Mouse (Mus musculus) forebrain, embryonic 13.5 days (tissue): ENCODE measurements at regions not wholly inside any gene's neighbourhood (a gene's known extent, or its start where the extent isn't known, plus 50 kb on each side); places are given as distances from the start of the nearest gene placed in this dataset.

Experiments used
- ATAC-seq: fragments of 200-750 bp; cut with Nextera tagmentation; 2 replicates; pipeline ENCODE4 v1.8.0; 2017
- H3K27ac ChIP-seq: fragments of 300-500 bp; sonication (generic); 2 replicates; pipeline ENCODE4 v1.5.1; 2015; ENCODE audit warnings: inconsistent platforms, mild to moderate bottlenecking, moderate library complexity
- H3K27me3 ChIP-seq: fragments of 300-500 bp; sonication (generic); 2 replicates; pipeline ENCODE4 v1.6.1; 2015; ENCODE audit warnings: mild to moderate bottlenecking, inconsistent platforms
- H3K36me3 ChIP-seq: fragments of 300-500 bp; sonication (generic); 2 replicates; pipeline ENCODE4 v1.6.1; 2015; ENCODE audit warnings: mild to moderate bottlenecking, inconsistent platforms; ENCODE audit not compliant: poor library complexity, severe bottlenecking
- H3K4me1 ChIP-seq: fragments of 300-500 bp; sonication (generic); 2 replicates; pipeline ENCODE4 v1.6.1; 2015; ENCODE audit warnings: inconsistent platforms
- H3K4me2 ChIP-seq: fragments of 300-500 bp; sonication (generic); 2 replicates; pipeline ENCODE4 v1.6.1; 2015; ENCODE audit warnings: inconsistent platforms, mild to moderate bottlenecking, moderate library complexity
- H3K4me3 ChIP-seq: fragments of 300-500 bp; sonication (generic); 2 replicates; pipeline ENCODE4 v1.5.1; 2015; ENCODE audit warnings: mild to moderate bottlenecking, inconsistent platforms
- H3K9ac ChIP-seq: fragments of 300-500 bp; sonication (generic); 2 replicates; pipeline ENCODE4 v1.6.1; 2015; ENCODE audit warnings: mild to moderate bottlenecking, inconsistent platforms
- H3K9me3 ChIP-seq: fragments of 300-500 bp; sonication (generic); replicated peaks from 2 replicates; pipeline ENCODE4 v1.6.1; 2016; ENCODE audit warnings: inconsistent platforms
- WGBS: fragments of 180-500 bp; shearing (Covaris S2); methylation state at CpG from one replicate; pipeline ENCODE4 v1.1.7; 2015; 5-methylcytosine and 5-hydroxymethylcytosine counted together

GRCm38 (mm10) chr11:112366715-112367114 is 415.3 kb upstream of the Sox9 start:
- no peaks in the 10 kb centered on the region for H3K36me3 ChIP-seq
- no peaks in the 10 kb centered on the region for H3K4me1 ChIP-seq
- no peak overlapping the region for H3K4me2 ChIP-seq
- H3K27me3 ChIP-seq, result no peaks in the 10 kb centered on the region
- 89% methylated on average over 4 of the region's 4 CpGs for WGBS
- H3K27ac ChIP-seq, result no peak overlapping the region
- no peak overlapping the region for H3K4me3 ChIP-seq
- no peak for ATAC-seq
- no peaks in the 10 kb centered on the region for H3K9me3 ChIP-seq
- H3K9ac ChIP-seq, result no peak overlapping the region

- H3K4me3 ChIP-seq, result no peak overlapping the region
- no peak overlapping the region for H3K9ac ChIP-seq
- H3K27me3 ChIP-seq, result no peaks in the 10 kb centered on the region
- no peak overlapping the region for H3K27ac ChIP-seq
- no peaks in the 10 kb centered on the region for H3K9me3 ChIP-seq
- no peaks in the 10 kb centered on the region for H3K36me3 ChIP-seq
- no peak for ATAC-seq
- no peak overlapping the region for H3K4me2 ChIP-seq
- WGBS, result 88% methylated on average over 4 of the region's 4 CpGs
- H3K4me1 ChIP-seq, result no peaks in the 10 kb centered on the region
Measured at GRCm38 (mm10) chr11:112370941-112371340, 411.1 kb upstream of the Sox9 start.

DNA sequence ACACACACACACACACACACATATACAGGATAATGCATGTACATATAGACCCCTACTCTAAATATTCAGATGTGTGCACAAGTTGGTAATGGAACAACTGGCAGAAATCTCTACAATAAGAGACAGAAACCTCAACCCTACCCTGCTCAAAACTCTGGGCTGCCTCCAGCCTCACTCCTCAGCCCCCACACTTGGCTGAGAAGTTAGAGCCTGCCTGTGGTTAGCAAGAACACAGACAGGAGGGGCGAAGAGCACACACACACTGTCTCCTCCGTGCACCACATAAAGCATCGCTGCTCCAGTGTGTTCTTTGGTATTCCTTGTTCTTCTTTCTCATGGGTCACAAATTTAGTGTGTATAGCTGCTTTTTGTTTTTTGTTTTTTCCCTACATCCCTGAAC is 382.0 kb upstream of the Sox9 start:
- WGBS, result 92% methylated on average over 3 of the region's 3 CpGs
- Histone ChIP-seq H3K4me3 (no peak overlapping the region), H3K4me1 (no peaks in the 10 kb centered on the region), H3K4me2 (no peak overlapping the region), H3K9ac (no peak overlapping the region), H3K9me3 (no peaks in the 10 kb centered on the region), H3K27me3 (no peaks in the 10 kb centered on the region), H3K36me3 (no peaks in the 10 kb centered on the region), H3K27ac (no peak overlapping the region)
- no peak for ATAC-seq

GRCm38 (mm10) chr11:112407681-112408080 is 374.3 kb upstream of the Sox9 start:
- Histone ChIP-seq H3K27me3 (no peaks in the 10 kb centered on the region), H3K4me3 (no peak overlapping the region), H3K9ac (no peak overlapping the region), H3K4me1 (peaks cover 11% of the 10 kb centered on the region), H3K27ac (no peak overlapping the region), H3K9me3 (no peaks in the 10 kb centered on the region), H3K36me3 (no peaks in the 10 kb centered on the region), H3K4me2 (no peak overlapping the region)
- ATAC-seq, result no peak
- WGBS, result 95% methylated on average over 8 of the region's 8 CpGs

DNA sequence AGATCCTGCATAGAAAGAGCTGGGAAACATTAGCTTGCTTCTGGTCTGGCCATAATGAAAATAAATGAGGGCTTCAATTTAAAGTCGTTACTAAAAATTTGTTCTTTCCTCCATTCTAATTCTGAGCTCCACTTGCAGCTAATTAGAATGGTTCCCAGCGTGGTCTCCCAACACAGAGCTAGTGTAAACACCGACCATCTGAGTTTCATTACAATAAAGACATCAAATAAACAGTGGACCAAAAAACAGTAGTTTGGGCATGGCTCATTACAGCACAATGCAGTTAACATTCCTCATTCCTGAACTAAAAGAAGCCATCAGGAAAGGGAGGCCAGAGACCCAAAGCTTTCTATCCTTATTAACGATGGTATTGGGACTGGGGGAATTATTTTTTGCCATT is 369.6 kb upstream of the Sox9 start:
- Histone ChIP-seq H3K27me3 (no peaks in the 10 kb centered on the region), H3K4me3 (no peak overlapping the region), H3K27ac (peak overlapping the region; percentile 10; the same call in 1 of the 2 replicates), H3K36me3 (no peaks in the 10 kb centered on the region), H3K4me1 (peaks cover 25% of the 10 kb centered on the region), H3K9me3 (no peaks in the 10 kb centered on the region), H3K4me2 (no peak overlapping the region), H3K9ac (no peak overlapping the region)
- WGBS, result 6% methylated on average over 4 of the region's 4 CpGs
- peak; percentile 70; the same call in 1 of the 2 replicates for ATAC-seq

GRCm38 (mm10) chr11:112442639-112443038 is 339.4 kb upstream of the Sox9 start:
- H3K9me3 ChIP-seq, result no peaks in the 10 kb centered on the region
- H3K27ac ChIP-seq, result no peak overlapping the region
- ATAC-seq, result no peak
- WGBS, result 83% methylated on average over 1 of the region's 1 CpGs
- H3K4me3 ChIP-seq, result no peak overlapping the region
- H3K36me3 ChIP-seq, result no peaks in the 10 kb centered on the region
- H3K4me1 ChIP-seq, result no peaks in the 10 kb centered on the region
- H3K9ac ChIP-seq, result no peak overlapping the region
- H3K27me3 ChIP-seq, result no peaks in the 10 kb centered on the region
- no peak overlapping the region for H3K4me2 ChIP-seq

- H3K27ac ChIP-seq, result no peak overlapping the region
- no peak overlapping the region for H3K9ac ChIP-seq
- H3K4me1 ChIP-seq, result no peaks in the 10 kb centered on the region
- no peaks in the 10 kb centered on the region for H3K27me3 ChIP-seq
- H3K4me2 ChIP-seq, result no peak overlapping the region
- no peaks in the 10 kb centered on the region for H3K36me3 ChIP-seq
- no peak for ATAC-seq
- no peak overlapping the region for H3K4me3 ChIP-seq
- WGBS, result 91% methylated on average over 4 of the region's 4 CpGs
- no peaks in the 10 kb centered on the region for H3K9me3 ChIP-seq
Measured at GRCm38 (mm10) chr11:112443890-112444289, 338.1 kb upstream of the Sox9 start.

DNA sequence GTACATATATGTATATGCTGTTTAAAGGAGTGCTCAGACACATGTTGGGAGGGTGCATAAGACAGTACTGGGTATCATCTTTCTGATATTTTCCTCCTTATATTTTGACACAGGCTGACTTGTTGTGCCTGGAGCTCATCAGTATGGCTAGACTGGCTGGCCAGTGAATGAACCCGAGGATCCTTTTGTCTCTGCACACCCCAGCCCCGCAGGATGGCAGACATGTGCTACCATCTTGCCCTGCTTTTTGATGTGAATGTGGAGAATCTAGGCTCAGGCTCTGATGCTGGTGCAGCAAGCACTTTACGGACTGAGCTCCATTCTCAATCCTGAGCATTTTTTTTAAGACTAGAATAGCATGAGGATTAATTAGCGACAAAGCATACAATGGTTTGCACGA is 332.4 kb upstream of the Sox9 start:
- no peak overlapping the region for H3K4me2 ChIP-seq
- H3K9me3 ChIP-seq, result no peaks in the 10 kb centered on the region
- ATAC-seq, result no peak
- no peak overlapping the region for H3K27ac ChIP-seq
- WGBS, result 11% methylated on average over 5 of the region's 5 CpGs
- no peak overlapping the region for H3K9ac ChIP-seq
- H3K36me3 ChIP-seq, result no peaks in the 10 kb centered on the region
- peaks cover 10% of the 10 kb centered on the region for H3K4me1 ChIP-seq
- no peak overlapping the region for H3K4me3 ChIP-seq
- H3K27me3 ChIP-seq, result no peaks in the 10 kb centered on the region

- H3K4me2 ChIP-seq, result no peak overlapping the region
- H3K27me3 ChIP-seq, result no peaks in the 10 kb centered on the region
- ATAC-seq, result no peak
- no peak overlapping the region for H3K27ac ChIP-seq
- no peak overlapping the region for H3K4me3 ChIP-seq
- 67% methylated on average over 6 of the region's 6 CpGs for WGBS
- no peak overlapping the region for H3K9ac ChIP-seq
- H3K9me3 ChIP-seq, result no peaks in the 10 kb centered on the region
- H3K36me3 ChIP-seq, result no peaks in the 10 kb centered on the region
- peaks cover 10% of the 10 kb centered on the region for H3K4me1 ChIP-seq
Measured at GRCm38 (mm10) chr11:112450227-112450626, 331.8 kb upstream of the Sox9 start.

GRCm38 (mm10) chr11:112458075-112458474 is 323.9 kb upstream of the Sox9 start:
- no peak overlapping the region for H3K4me2 ChIP-seq
- H3K9me3 ChIP-seq, result no peaks in the 10 kb centered on the region
- H3K9ac ChIP-seq, result no peak overlapping the region
- no peaks in the 10 kb centered on the region for H3K4me1 ChIP-seq
- no peaks in the 10 kb centered on the region for H3K27me3 ChIP-seq
- WGBS, result 83% methylated on average over 2 of the region's 2 CpGs
- no peak for ATAC-seq
- H3K36me3 ChIP-seq, result no peaks in the 10 kb centered on the region
- H3K4me3 ChIP-seq, result no peak overlapping the region
- H3K27ac ChIP-seq, result no peak overlapping the region

DNA sequence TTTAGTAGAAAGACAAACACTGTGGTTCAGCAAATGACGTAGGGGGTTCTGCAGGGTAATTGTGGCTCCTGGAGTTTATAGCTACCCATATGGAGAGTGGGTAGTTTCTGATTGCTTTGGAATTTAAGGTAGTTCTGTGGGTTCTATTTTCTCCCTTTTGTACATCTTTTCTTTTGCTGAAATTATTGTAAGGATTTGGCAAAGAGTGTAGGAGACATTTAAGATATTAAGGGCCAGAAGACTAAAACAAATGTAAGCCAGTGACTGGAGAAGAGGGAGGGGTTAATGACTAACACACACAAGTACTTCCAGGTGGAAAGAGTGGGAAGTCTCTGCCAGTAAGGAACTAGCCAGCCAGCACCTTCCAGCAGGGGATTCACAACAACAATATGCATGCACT is 318.9 kb upstream of the Sox9 start:
- Histone ChIP-seq H3K9me3 (no peaks in the 10 kb centered on the region), H3K4me1 (no peaks in the 10 kb centered on the region), H3K36me3 (no peaks in the 10 kb centered on the region), H3K4me3 (no peak overlapping the region), H3K27me3 (no peaks in the 10 kb centered on the region), H3K9ac (no peak overlapping the region), H3K27ac (no peak overlapping the region), H3K4me2 (no peak overlapping the region)
- 88% methylated on average over 1 of the region's 1 CpGs for WGBS
- ATAC-seq, result no peak

DNA sequence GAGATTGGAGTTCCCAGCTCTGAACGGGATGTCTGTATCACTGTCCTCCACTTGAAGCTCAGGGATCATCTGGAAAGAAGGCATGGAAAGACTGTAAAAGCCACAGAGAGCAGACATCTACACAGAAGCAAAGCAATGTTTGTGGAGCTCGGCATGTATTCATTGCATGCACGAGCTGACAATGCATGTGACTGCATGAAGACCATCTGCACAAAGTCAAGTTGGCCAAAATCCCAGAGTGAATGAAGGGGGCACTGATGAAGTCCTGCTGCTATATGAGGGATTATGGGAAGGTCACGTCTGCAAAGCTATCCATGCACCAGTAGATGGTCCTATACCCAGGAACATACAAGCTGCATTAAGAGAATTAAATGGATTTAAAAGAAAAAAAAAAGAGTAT is 317.6 kb upstream of the Sox9 start:
- ATAC-seq, result no peak
- Histone ChIP-seq H3K4me3 (no peak overlapping the region), H3K9me3 (no peaks in the 10 kb centered on the region), H3K4me2 (no peak overlapping the region), H3K9ac (no peak overlapping the region), H3K27me3 (no peaks in the 10 kb centered on the region), H3K27ac (no peak overlapping the region), H3K4me1 (no peaks in the 10 kb centered on the region), H3K36me3 (no peaks in the 10 kb centered on the region)
- WGBS, result 93% methylated on average over 4 of the region's 4 CpGs

GRCm38 (mm10) chr11:112470336-112470735 is 311.7 kb upstream of the Sox9 start:
- WGBS, result 70% methylated on average over 3 of the region's 3 CpGs
- Histone ChIP-seq H3K9ac (no peak overlapping the region), H3K4me1 (no peaks in the 10 kb centered on the region), H3K36me3 (no peaks in the 10 kb centered on the region), H3K4me3 (no peak overlapping the region), H3K27ac (no peak overlapping the region), H3K27me3 (no peaks in the 10 kb centered on the region), H3K9me3 (no peaks in the 10 kb centered on the region), H3K4me2 (no peak overlapping the region)
- no peak for ATAC-seq
